Mouse (Mus musculus): ENCODE measurements around the gene Rbfox1. TPM values are rescaled to one million over a fixed set of nuclear protein-coding genes. Genes with fewer than 3 reads are reported as not detected.

The Rbfox1 gene
- polyA plus RNA-seq, 1 experiment = 5.6 TPM

DNA sequence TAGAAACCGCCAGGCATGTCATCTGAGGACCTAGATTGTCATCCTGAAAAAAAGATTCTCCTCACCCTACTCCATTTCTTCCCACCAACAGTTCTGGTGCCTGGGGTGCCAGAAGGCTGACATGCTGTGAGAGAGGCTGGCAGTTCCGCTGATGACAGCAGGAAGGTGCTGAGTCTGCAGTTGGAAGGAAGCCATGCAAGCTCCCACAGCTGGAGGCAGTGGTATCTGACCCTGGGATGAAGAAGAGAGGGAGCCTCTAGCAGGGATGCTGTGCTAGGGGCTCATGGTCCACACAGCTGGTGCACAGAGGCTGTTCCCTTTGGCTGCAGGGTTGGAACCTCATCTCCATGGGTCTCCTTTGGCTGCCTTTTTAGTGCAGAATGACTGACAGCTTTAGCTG lies 865.3 kb downstream of the Rbfox1 start:
- no peak for DNase-seq
- TF ChIP-seq POLR2A (IDR thresholded peaks at IDR 0.05; ENCODE audit: control insufficient read depth, extremely low read depth, insufficient read depth, low read length, poor library complexity) (no peak), CTCF (IDR thresholded peaks at IDR 0.05; ENCODE audit: borderline replicate concordance, control insufficient read depth, extremely low read depth, insufficient read depth, low read length, poor library complexity) (no peak)
- no peaks in the 10 kb centered on the region for H3K36me3 ChIP-seq (ENCODE audit: control insufficient read depth, insufficient read depth, low read length)
- 77% methylated on average over 2 of the region's 2 CpGs for WGBS
- no peaks in the 10 kb centered on the region for H3K27me3 ChIP-seq (ENCODE audit: control insufficient read depth, insufficient read depth, low read length)
- H3K27ac ChIP-seq (ENCODE audit: control insufficient read depth, insufficient read depth, low read length) = no peak overlapping the region
- H3K4me1 ChIP-seq (replicated peaks; ENCODE audit: control insufficient read depth, insufficient read depth, low read length) = no peaks in the 10 kb centered on the region
- no peak overlapping the region for H3K4me3 ChIP-seq (ENCODE audit: control insufficient read depth, insufficient read depth, low read length)

- H3K4me3 ChIP-seq (ENCODE audit: control insufficient read depth, insufficient read depth, low read length) = no peak overlapping the region
- no peak overlapping the region for H3K27ac ChIP-seq (ENCODE audit: control insufficient read depth, insufficient read depth, low read length)
- no peaks in the 10 kb centered on the region for H3K4me1 ChIP-seq (replicated peaks; ENCODE audit: control insufficient read depth, insufficient read depth, low read length)
- no peaks in the 10 kb centered on the region for H3K36me3 ChIP-seq (ENCODE audit: control insufficient read depth, insufficient read depth, low read length)
- TF ChIP-seq CTCF (IDR thresholded peaks at IDR 0.05; ENCODE audit: borderline replicate concordance, control insufficient read depth, extremely low read depth, insufficient read depth, low read length, poor library complexity) = no peak
- TF ChIP-seq POLR2A (IDR thresholded peaks at IDR 0.05; ENCODE audit: control insufficient read depth, extremely low read depth, insufficient read depth, low read length, poor library complexity) = no peak
- no peaks in the 10 kb centered on the region for H3K27me3 ChIP-seq (ENCODE audit: control insufficient read depth, insufficient read depth, low read length)
- 85% methylated on average over 3 of the region's 3 CpGs for WGBS
- DNase-seq = no peak
Measured at GRCm38 (mm10) chr16:6754847-6755246, 869.7 kb downstream of the Rbfox1 start.

DNA sequence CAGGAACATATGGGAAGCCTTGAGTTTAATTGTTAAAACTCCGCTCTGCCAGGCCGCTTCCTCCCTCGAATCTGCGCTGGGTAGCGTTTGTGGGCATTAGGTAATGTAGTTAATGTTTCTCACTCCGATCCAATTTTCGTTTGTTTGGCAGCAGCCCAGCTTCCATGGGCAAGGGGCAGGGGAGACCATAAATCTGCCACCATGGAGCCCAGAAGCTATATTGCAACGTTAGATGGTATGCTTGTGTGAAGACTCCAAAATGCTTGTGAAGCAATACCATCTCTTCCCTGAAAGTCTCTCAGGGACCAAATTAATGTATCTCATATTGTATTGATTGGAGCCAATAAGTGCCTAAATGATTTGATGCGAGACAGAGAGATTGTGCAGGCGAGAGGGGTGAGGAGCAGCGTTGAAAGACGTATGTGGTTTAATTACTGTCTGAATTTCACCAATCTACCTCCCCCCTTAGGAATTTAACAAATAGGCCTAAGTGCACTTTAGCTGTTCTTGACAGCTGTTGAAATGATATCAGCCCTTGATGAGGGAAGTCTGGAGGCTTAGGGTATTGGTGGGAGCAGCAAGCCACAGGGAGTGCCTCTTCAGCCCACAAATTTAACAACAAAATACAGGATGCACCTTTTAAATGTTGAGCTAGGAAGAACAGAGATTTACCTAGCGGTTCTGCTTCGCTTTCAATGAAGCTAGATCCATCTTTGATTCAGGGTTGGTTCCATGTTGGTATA lies 884.5 kb downstream of the Rbfox1 start:
- H3K4me3 ChIP-seq (ENCODE audit: control insufficient read depth, insufficient read depth, low read length) = no peak overlapping the region
- 85% methylated on average over 14 of the region's 14 CpGs for WGBS

DNA sequence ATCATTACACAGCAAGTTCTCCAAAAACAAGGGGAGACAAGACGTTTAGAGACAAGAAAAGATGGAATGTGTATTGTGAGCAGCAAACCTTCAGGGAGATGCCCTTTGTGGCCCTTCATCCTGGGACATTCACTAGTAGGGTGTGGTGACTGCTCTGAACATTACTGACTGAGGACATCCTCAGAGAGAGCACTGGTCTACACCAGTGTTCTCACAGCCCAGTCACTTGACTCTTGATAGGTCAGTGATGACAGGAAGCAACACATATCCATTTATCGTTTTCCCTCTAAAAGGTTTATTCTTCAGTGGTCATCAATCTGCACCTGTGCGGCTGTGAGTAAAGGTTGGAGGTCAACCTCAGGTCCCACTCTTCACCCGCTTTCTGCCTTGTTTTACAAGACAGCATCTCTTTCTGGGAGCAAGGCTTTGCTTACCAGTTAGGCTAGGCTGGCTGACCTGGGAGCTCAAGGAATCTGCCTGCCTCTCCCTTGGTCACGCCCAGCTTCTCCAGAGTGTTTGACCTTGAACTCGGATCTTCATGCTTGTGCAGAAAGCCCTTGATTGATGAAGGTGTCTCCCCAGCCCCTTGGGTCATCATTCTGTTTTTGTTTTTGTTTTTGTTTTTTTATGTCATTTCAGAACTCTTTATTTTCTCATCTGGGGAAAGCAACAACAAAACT lies 892.5 kb downstream of the Rbfox1 start:
- H3K36me3 ChIP-seq (ENCODE audit: control insufficient read depth, insufficient read depth, low read length) = no peaks in the 10 kb centered on the region
- no peak for TF ChIP-seq POLR2A (IDR thresholded peaks at IDR 0.05; ENCODE audit: control insufficient read depth, extremely low read depth, insufficient read depth, low read length, poor library complexity)
- no peak for TF ChIP-seq CTCF (IDR thresholded peaks at IDR 0.05; ENCODE audit: borderline replicate concordance, control insufficient read depth, extremely low read depth, insufficient read depth, low read length, poor library complexity)
- no peak for DNase-seq
- no peaks in the 10 kb centered on the region for H3K27me3 ChIP-seq (ENCODE audit: control insufficient read depth, insufficient read depth, low read length)
- WGBS = 85% methylated on average over 6 of the region's 6 CpGs
- H3K4me3 ChIP-seq (ENCODE audit: control insufficient read depth, insufficient read depth, low read length) = no peak overlapping the region
- no peaks in the 10 kb centered on the region for H3K4me1 ChIP-seq (replicated peaks; ENCODE audit: control insufficient read depth, insufficient read depth, low read length)
- no peak overlapping the region for H3K27ac ChIP-seq (ENCODE audit: control insufficient read depth, insufficient read depth, low read length)

More for the DNA sequence above, 884.5 kb downstream of the Rbfox1 start:
- no peak for DNase-seq
- no peaks in the 10 kb centered on the region for H3K27me3 ChIP-seq (ENCODE audit: control insufficient read depth, insufficient read depth, low read length)
- TF ChIP-seq POLR2A (IDR thresholded peaks at IDR 0.05; ENCODE audit: control insufficient read depth, extremely low read depth, insufficient read depth, low read length, poor library complexity) = no peak
- TF ChIP-seq CTCF (IDR thresholded peaks at IDR 0.05; ENCODE audit: borderline replicate concordance, control insufficient read depth, extremely low read depth, insufficient read depth, low read length, poor library complexity) = no peak
- no peaks in the 10 kb centered on the region for H3K4me1 ChIP-seq (replicated peaks; ENCODE audit: control insufficient read depth, insufficient read depth, low read length)
- H3K27ac ChIP-seq (ENCODE audit: control insufficient read depth, insufficient read depth, low read length) = no peak overlapping the region
- H3K36me3 ChIP-seq (ENCODE audit: control insufficient read depth, insufficient read depth, low read length) = no peaks in the 10 kb centered on the region

DNA sequence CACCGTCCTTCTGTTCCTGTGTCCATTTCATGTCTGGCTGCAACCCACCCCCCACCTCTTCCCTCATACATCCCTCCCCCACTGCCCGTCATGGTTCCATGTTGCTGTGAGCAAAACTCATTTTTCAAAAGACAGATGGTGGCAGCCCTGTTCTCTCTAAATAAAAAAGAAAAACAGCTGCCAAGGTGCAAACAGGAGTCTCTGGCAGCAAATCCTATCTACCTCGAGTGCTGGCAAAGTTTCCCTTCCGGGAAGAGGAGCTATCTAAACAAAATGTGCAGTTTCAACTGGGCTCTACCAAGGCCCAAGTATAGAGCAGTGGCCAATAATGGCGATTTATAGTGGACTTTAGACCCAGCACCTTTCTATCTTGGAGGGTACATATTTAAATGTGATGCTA lies 899.0 kb downstream of the Rbfox1 start:
- WGBS = 71% methylated on average over 5 of the region's 5 CpGs

DNA sequence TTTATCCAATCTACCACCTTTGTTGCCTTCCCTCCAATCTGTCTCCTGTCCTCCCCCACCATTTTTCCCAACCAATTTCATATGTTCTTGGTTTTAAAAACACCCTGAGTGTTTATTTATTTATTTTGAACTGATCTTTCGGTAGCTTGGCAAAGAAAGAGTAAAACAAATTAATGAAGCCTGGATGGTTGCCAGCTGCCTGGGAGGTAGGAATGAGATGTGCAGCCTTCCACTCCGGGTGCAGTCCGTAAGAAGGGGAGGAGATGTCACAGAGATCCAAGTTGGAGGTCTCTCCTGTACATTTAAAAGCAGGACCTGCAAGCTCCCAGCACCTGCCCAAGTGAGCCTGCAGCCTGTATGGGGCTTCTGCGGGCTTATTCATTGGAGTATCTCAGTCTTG lies 899.9 kb downstream of the Rbfox1 start:
- H3K4me1 ChIP-seq (replicated peaks; ENCODE audit: control insufficient read depth, insufficient read depth, low read length) = no peaks in the 10 kb centered on the region
- TF ChIP-seq POLR2A (IDR thresholded peaks at IDR 0.05; ENCODE audit: control insufficient read depth, extremely low read depth, insufficient read depth, low read length, poor library complexity) = no peak
- TF ChIP-seq CTCF (IDR thresholded peaks at IDR 0.05; ENCODE audit: borderline replicate concordance, control insufficient read depth, extremely low read depth, insufficient read depth, low read length, poor library complexity) = no peak

More for the DNA sequence above, 899.0 kb downstream of the Rbfox1 start:
- Histone ChIP-seq H3K27ac (ENCODE audit: control insufficient read depth, insufficient read depth, low read length) (no peak overlapping the region), H3K36me3 (ENCODE audit: control insufficient read depth, insufficient read depth, low read length) (no peaks in the 10 kb centered on the region), H3K4me3 (ENCODE audit: control insufficient read depth, insufficient read depth, low read length) (no peak overlapping the region), H3K27me3 (ENCODE audit: control insufficient read depth, insufficient read depth, low read length) (no peaks in the 10 kb centered on the region), H3K4me1 (replicated peaks; ENCODE audit: control insufficient read depth, insufficient read depth, low read length) (no peaks in the 10 kb centered on the region)
- TF ChIP-seq CTCF (IDR thresholded peaks at IDR 0.05; ENCODE audit: borderline replicate concordance, control insufficient read depth, extremely low read depth, insufficient read depth, low read length, poor library complexity) = no peak
- DNase-seq = no peak

More for the DNA sequence above, 899.9 kb downstream of the Rbfox1 start:
- DNase-seq = no peak
- Histone ChIP-seq H3K27ac (ENCODE audit: control insufficient read depth, insufficient read depth, low read length) (no peak overlapping the region), H3K27me3 (ENCODE audit: control insufficient read depth, insufficient read depth, low read length) (no peaks in the 10 kb centered on the region), H3K36me3 (ENCODE audit: control insufficient read depth, insufficient read depth, low read length) (no peaks in the 10 kb centered on the region), H3K4me3 (ENCODE audit: control insufficient read depth, insufficient read depth, low read length) (no peak overlapping the region)
- WGBS = 91% methylated on average over 4 of the region's 4 CpGs

Measured in thymus, adult 2 months (tissue).